Mouse (Mus musculus): ENCODE results near the gene Arhgef40.

The Arhgef40 gene

GRCm38 (mm10) chr14:51984247-51985231 lies at the start of gene Arhgef40:
TSS of gene Arhgef40 (plus strand) at chr14:51984719.
- no peaks in the 10 kb centered on the region for H3K27me3 ChIP-seq (ENCODE audit: control insufficient read depth, insufficient read depth, low read length, poor library complexity, severe bottlenecking)
- DNase-seq (ENCODE audit: low read depth, low spot score) = peak; percentile 25
- no peaks in the 10 kb centered on the region for H3K36me3 ChIP-seq (ENCODE audit: control insufficient read depth, insufficient read depth, low read length, poor library complexity, severe bottlenecking)

DNA sequence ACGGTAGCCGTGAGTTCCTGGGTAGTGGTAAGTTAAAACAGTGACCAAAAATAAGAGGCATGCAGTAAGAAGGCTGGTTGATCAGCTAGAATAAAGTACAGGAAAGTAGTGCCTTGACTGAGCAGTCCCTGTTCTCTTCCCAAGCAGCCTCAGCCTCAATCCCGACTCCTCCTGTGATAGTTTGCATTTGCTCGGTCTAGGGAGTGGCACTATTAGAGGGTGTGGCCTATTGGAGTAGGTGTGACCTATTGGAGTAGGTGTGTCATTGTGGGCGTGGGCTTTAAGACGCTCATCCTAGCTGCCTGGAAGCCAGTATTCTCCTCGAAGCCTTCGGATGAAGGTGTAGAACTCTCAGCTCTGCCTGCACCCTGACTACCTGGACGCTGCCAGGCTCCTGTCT lies 45.5 kb upstream of the Arhgef40 start:
- no peak for DNase-seq (ENCODE audit: low read depth, low spot score)
- no peaks in the 10 kb centered on the region for H3K27me3 ChIP-seq (ENCODE audit: control insufficient read depth, insufficient read depth, low read length, poor library complexity, severe bottlenecking)
- no peaks in the 10 kb centered on the region for H3K36me3 ChIP-seq (ENCODE audit: control insufficient read depth, insufficient read depth, low read length, poor library complexity, severe bottlenecking)

- no peaks in the 10 kb centered on the region for H3K36me3 ChIP-seq (ENCODE audit: control insufficient read depth, insufficient read depth, low read length, poor library complexity, severe bottlenecking)
- H3K27me3 ChIP-seq (ENCODE audit: control insufficient read depth, insufficient read depth, low read length, poor library complexity, severe bottlenecking) = no peaks in the 10 kb centered on the region
- DNase-seq (ENCODE audit: low read depth, low spot score) = no peak
Measured at GRCm38 (mm10) chr14:51940944-51941560, 43.5 kb upstream of the Arhgef40 start.

DNA sequence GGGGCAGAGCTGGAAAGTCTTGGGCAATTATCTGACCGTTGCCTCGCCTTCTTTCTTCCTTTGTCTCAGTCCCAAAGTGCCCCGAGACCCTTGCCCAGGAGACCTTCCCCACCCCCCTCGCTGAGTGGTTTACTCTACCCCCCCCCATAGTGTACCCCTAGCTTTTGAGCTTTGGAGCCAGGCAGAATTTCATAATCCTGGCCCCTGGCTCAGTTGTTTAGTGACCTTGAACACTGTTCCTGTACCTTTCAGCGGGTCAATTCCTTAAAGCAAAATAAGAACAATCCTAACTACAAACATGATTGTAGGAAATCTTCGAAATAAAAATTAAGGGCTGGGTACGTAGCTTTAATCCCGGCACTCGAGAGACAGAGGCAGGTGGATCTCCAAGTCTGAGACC lies 42.9 kb upstream of the Arhgef40 start:
- no peaks in the 10 kb centered on the region for H3K27me3 ChIP-seq (ENCODE audit: control insufficient read depth, insufficient read depth, low read length, poor library complexity, severe bottlenecking)
- no peak for DNase-seq (ENCODE audit: low read depth, low spot score)

DNA sequence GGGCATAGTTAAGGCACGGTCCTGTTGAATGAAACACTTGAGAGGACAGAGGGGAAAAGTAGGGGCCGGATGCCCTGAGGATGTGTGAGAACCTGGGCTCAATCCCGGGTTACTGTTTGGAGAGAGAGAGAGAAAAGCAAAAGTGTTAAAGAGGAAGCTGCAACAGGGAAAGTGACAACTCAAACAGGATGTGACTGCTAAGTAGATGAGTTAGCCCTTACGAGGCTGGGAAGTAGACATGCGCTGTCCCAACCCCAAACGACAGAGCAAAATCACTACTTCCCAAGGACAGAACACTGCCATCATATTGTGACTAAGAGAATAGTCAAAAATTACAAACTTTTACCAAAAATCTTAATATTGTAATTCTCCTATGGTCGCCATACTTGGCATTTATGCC lies 42.3 kb upstream of the Arhgef40 start:
- H3K27me3 ChIP-seq (ENCODE audit: control insufficient read depth, insufficient read depth, low read length, poor library complexity, severe bottlenecking) = no peaks in the 10 kb centered on the region
- DNase-seq (ENCODE audit: low read depth, low spot score) = no peak
- H3K36me3 ChIP-seq (ENCODE audit: control insufficient read depth, insufficient read depth, low read length, poor library complexity, severe bottlenecking) = no peaks in the 10 kb centered on the region

More for the DNA sequence above, 42.9 kb upstream of the Arhgef40 start:
- H3K36me3 ChIP-seq (ENCODE audit: control insufficient read depth, insufficient read depth, low read length, poor library complexity, severe bottlenecking) = no peaks in the 10 kb centered on the region

GRCm38 (mm10) chr14:51943336-51943735 lies 41.2 kb upstream of the Arhgef40 start:
- Histone ChIP-seq H3K27me3 (ENCODE audit: control insufficient read depth, insufficient read depth, low read length, poor library complexity, severe bottlenecking) (no peaks in the 10 kb centered on the region), H3K36me3 (ENCODE audit: control insufficient read depth, insufficient read depth, low read length, poor library complexity, severe bottlenecking) (no peaks in the 10 kb centered on the region)
- DNase-seq (ENCODE audit: low read depth, low spot score) = no peak

GRCm38 (mm10) chr14:51960316-51960715 lies 24.2 kb upstream of the Arhgef40 start:
- no peak for DNase-seq (ENCODE audit: low read depth, low spot score)
- no peaks in the 10 kb centered on the region for H3K27me3 ChIP-seq (ENCODE audit: control insufficient read depth, insufficient read depth, low read length, poor library complexity, severe bottlenecking)
- no peaks in the 10 kb centered on the region for H3K36me3 ChIP-seq (ENCODE audit: control insufficient read depth, insufficient read depth, low read length, poor library complexity, severe bottlenecking)

DNA sequence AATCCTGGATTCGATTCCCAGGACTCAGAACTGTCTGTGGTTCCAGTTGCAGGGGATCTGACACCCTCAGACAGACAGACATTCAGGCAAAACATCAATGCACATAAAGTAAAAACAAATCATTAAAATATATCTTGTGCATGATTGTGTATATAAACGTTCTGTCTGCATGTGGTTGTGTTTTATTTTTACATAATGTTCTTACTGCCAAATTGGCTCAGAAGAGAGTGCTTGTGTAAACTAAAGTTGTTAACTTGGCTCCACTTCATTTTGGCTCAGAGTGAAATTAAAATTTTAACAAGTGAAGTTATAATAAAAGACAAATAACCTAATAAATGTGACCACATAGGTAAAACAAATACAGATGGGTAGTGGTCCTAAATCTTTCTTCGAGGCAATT lies 17.1 kb upstream of the Arhgef40 start:
- H3K27me3 ChIP-seq (ENCODE audit: control insufficient read depth, insufficient read depth, low read length, poor library complexity, severe bottlenecking) = no peaks in the 10 kb centered on the region
- H3K36me3 ChIP-seq (ENCODE audit: control insufficient read depth, insufficient read depth, low read length, poor library complexity, severe bottlenecking) = no peaks in the 10 kb centered on the region
- no peak for DNase-seq (ENCODE audit: low read depth, low spot score)

GRCm38 (mm10) chr14:51979252-51979651 lies 5.3 kb upstream of the Arhgef40 start:
- Histone ChIP-seq H3K36me3 (ENCODE audit: control insufficient read depth, insufficient read depth, low read length, poor library complexity, severe bottlenecking) (no peaks in the 10 kb centered on the region), H3K27me3 (ENCODE audit: control insufficient read depth, insufficient read depth, low read length, poor library complexity, severe bottlenecking) (no peaks in the 10 kb centered on the region)
- peak; percentile 14 for DNase-seq (ENCODE audit: low read depth, low spot score)

DNA sequence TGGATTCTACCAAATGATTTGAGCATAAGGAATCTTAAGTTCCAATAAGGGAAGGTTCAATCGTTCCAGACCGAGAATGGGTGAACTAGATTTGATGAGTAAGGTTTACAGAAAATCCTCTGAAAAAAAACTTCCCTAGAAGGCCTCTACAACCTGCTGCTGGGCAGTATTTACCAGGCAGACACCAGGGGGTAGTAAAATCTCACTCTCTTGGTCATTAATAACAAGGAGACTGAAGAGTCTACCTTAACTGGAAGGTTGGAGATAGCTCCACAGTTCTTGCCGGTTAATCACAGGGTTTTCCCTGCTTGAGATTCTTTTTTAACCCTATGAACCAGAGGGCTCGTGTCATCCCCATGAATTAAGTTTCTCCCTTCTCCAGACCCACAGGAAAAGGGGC lies 1.3 kb upstream of the Arhgef40 start:
- no peaks in the 10 kb centered on the region for H3K36me3 ChIP-seq (ENCODE audit: control insufficient read depth, insufficient read depth, low read length, poor library complexity, severe bottlenecking)
- H3K27me3 ChIP-seq (ENCODE audit: control insufficient read depth, insufficient read depth, low read length, poor library complexity, severe bottlenecking) = no peaks in the 10 kb centered on the region
- DNase-seq (ENCODE audit: low read depth, low spot score) = no peak

- no peak for DNase-seq (ENCODE audit: low read depth, low spot score)
- H3K36me3 ChIP-seq (ENCODE audit: control insufficient read depth, insufficient read depth, low read length, poor library complexity, severe bottlenecking) = no peaks in the 10 kb centered on the region
- no peaks in the 10 kb centered on the region for H3K27me3 ChIP-seq (ENCODE audit: control insufficient read depth, insufficient read depth, low read length, poor library complexity, severe bottlenecking)
Measured at GRCm38 (mm10) chr14:51983855-51984246, 668 bp upstream of the Arhgef40 start.

GRCm38 (mm10) chr14:51985301-51986152 lies 1.0 kb downstream of the Arhgef40 start:
- Histone ChIP-seq H3K36me3 (ENCODE audit: control insufficient read depth, insufficient read depth, low read length, poor library complexity, severe bottlenecking) (no peaks in the 10 kb centered on the region), H3K27me3 (ENCODE audit: control insufficient read depth, insufficient read depth, low read length, poor library complexity, severe bottlenecking) (no peaks in the 10 kb centered on the region)
- no peak for DNase-seq (ENCODE audit: low read depth, low spot score)

GRCm38 (mm10) chr14:51986153-51986505 lies 1.6 kb downstream of the Arhgef40 start:
- no peaks in the 10 kb centered on the region for H3K27me3 ChIP-seq (ENCODE audit: control insufficient read depth, insufficient read depth, low read length, poor library complexity, severe bottlenecking)
- no peaks in the 10 kb centered on the region for H3K36me3 ChIP-seq (ENCODE audit: control insufficient read depth, insufficient read depth, low read length, poor library complexity, severe bottlenecking)
- no peak for DNase-seq (ENCODE audit: low read depth, low spot score)

GRCm38 (mm10) chr14:51987177-51987576 lies 2.7 kb downstream of the Arhgef40 start:
- DNase-seq (ENCODE audit: low read depth, low spot score) = no peak
- Histone ChIP-seq H3K36me3 (ENCODE audit: control insufficient read depth, insufficient read depth, low read length, poor library complexity, severe bottlenecking) (no peaks in the 10 kb centered on the region), H3K27me3 (ENCODE audit: control insufficient read depth, insufficient read depth, low read length, poor library complexity, severe bottlenecking) (no peaks in the 10 kb centered on the region)

DNA sequence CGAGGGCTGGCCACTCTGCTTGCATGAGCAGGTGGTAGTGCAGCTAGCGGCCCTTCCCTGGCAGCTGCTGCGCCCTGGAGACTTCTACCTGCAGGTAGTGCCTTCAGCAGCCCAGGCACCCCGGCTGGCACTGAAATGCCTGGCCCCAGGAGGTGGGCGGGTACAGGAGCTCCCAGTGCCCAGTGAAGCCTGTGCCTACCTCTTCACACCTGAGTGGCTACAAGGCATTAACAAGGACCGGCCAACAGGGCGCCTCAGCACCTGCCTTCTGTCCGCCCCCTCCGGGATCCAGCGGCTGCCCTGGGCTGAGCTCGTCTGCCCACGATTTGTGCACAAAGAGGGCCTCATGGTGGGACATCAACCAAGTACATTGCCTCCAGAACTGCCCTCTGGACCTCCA lies 4.2 kb downstream of the Arhgef40 start:
- Histone ChIP-seq H3K36me3 (ENCODE audit: control insufficient read depth, insufficient read depth, low read length, poor library complexity, severe bottlenecking) (no peaks in the 10 kb centered on the region), H3K27me3 (ENCODE audit: control insufficient read depth, insufficient read depth, low read length, poor library complexity, severe bottlenecking) (no peaks in the 10 kb centered on the region)
- DNase-seq (ENCODE audit: low read depth, low spot score) = no peak

All from splenic B cell, adult 2 months (primary cell).